Mouse (Mus musculus) layer of hippocampus, postnatal 36 days (tissue): Measurements from ENCODE around the gene Musk. TPM values are rescaled to one million over a fixed set of nuclear protein-coding genes. Genes with fewer than 3 reads are reported as not detected.
A peak's percentile ranks its signal among the peaks of the same experiment; 100 is the strongest.

Experiments used
- DNase-seq, 2 experiments: peaks; one replicate each; pipeline ENCODE4 v3.0.0; 2022
- total RNA-seq, 2 experiments: library from RNA; stranded (reverse); gene quantifications; 2 replicates each; pipeline ENCODE4 v1.2.3; 2021

Gene Musk
- total RNA-seq, 2 experiments from 2014 or later = 1.3 to 2.2 TPM

DNA sequence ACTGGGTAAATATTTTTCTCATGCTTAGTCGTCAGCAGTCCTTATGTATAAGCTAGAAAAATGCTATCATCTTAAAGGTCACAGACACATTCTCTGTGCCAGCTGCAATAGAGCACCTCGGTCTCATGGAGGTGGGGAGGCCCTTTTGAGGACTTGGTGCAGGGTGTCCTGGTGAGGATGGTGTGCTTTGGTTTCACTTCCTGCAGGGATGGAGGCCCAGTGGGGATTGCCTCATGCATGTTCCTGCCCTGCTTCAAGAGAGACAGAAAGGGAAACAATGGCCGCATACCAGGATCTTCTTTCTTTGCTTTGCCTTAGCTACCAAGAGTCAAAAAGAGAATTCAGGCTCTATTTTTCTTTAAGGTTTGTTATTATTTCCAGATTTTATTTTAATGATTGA is 31.8 kb downstream of the Musk start:
- no peak for DNase-seq

DNA sequence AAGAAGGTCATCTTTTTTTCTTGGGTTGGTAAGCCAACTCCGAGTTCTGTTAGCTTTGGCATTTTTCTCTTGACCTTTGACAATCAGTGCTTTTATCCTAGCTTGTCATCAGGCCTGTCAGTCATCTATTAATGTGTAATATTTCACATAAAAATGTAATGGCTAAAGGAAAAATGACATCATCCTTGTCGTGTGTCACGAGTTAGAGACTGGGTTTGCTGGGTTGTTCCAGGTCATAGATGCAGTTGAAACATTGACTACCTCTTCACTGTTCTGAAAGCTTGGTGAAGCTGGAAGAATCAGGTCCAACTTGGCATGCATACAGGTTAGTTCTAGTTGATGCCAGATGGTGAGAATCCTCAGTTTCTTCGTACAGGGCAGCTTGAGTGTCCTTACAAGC is 34.5 kb downstream of the Musk start:
- no peak for DNase-seq

- DNase-seq = no peak
These were observed 41.0 kb downstream of the Musk start for GRCm38 (mm10) chr4:58326746-58327145.

- DNase-seq = no peak
These were observed 42.5 kb downstream of the Musk start for GRCm38 (mm10) chr4:58328231-58328630.

DNA sequence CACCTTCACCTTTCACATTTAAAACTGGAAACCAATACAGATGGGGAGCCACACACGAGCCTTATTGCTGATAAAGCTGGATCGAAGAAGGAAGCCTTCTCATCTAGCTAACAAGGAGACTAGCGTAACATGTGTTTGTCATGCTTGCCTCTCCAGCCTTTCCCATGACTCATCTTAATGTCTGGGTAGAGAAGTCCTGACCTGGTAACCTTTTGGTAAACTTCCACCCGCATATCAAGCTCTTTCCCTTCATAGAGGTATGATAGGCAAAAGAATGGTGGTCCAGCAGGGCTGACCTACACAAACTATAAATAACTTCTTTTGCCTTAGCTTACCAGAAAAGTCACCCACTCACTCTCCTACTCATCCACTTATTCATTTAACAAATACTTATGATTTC is 44.3 kb downstream of the Musk start:
- no peak for DNase-seq

DNA sequence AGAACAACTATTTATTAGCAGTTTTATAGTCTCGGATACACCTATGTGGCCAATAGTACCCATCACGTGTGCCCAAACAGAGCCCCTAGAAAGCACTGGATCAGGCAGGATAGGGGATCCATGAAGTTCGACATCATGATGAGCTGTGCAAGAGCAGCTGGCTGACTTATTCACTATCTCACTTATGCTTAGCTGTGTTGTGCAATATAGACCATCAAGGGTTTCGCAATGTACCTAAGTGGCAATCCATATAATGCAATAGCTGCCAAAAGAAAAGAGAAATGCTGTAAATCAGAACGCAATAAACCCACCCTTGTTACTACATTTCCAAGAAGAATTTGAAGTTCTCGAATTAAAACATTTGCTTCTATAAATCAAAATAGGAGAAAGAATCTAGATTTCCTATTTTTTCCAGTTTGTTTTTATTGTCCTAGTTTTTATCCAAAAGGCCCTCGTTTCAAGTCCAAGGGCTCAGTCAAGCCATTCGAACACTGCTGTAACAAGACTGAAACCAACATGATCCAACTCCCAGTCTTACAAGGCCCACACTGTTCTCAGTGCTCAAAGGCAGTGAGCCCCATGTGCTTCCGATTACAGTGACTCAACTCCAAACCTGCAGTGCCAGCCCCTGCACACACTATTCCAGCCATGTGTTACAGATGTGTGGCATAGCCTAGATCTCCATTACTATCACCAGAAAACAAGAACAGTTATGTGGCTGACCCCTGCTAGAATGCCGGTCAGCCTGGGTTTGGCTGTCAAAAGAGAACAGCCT is 45.3 kb downstream of the Musk start:
- DNase-seq = no peak

- no peak for DNase-seq
These were observed 46.6 kb downstream of the Musk start for GRCm38 (mm10) chr4:58332394-58332793.

DNA sequence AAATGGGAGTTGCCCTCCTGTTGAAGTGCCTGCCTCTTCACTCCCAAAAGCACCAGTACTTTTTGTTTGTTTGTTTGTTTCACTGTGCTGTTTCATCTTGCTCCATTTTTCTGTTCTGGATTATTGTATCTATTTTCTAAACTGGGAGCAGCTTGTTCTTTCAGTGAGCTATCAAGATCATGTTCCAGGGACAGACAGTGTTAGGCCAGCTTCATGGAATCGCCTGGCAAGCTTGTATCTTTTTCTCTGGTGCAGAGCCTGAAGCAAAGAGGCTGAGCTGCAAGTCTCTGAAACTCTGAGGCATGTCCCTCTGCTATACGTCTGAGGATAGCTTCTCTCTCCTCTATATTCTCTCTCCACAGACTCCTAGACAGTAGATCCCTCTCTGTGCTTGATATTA is 50.5 kb downstream of the Musk start:
- DNase-seq = no peak

- no peak for DNase-seq
These were observed 53.5 kb downstream of the Musk start for GRCm38 (mm10) chr4:58339226-58339625.

- no peak for DNase-seq
These were observed 64.4 kb downstream of the Musk start for GRCm38 (mm10) chr4:58350206-58350605.

- no peak for DNase-seq
These were observed 65.4 kb downstream of the Musk start for GRCm38 (mm10) chr4:58351165-58351564.

GRCm38 (mm10) chr4:58351590-58351989 is 65.8 kb downstream of the Musk start:
- DNase-seq = no peak

DNA sequence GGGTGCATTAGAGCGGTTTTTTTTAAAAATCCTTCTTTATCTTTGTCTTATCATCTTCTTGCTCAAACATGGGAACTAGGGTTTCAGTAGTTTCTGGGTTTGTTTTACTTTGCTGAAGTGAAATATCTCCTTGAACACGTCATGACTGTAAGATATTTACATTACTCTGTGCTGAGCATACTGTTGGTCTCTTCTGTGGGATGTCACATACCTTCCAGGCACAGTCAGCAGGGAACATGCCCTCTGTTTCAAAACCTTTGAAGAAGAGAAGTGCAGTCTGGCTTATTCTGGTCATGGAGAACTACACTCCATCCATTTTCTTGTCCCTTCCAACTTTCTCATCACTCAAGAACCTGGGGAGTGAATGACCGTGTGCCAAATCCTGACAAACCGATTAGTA is 73.2 kb downstream of the Musk start:
- DNase-seq = no peak

- no peak for DNase-seq
These were observed 79.6 kb downstream of the Musk start for GRCm38 (mm10) chr4:58365321-58365720.

DNA sequence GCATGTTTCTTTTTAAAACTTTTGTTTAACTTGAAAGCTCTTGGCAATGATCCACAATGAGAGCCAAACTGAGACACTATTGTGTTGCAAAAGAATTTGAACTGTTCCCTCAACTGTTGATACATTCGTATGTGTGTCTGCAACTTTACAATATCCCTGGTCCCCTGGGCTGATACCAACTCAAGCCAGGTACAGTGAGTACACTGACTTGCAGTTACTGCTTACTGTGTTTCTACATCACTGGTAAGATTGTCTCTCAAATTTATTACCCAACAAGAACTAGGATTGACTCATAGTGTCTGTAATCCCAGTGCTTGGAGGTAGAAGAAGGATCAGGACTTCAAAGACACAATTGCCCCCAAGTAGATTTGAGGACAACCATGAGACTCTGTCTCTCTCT is 85.3 kb downstream of the Musk start:
- no peak for DNase-seq

DNA sequence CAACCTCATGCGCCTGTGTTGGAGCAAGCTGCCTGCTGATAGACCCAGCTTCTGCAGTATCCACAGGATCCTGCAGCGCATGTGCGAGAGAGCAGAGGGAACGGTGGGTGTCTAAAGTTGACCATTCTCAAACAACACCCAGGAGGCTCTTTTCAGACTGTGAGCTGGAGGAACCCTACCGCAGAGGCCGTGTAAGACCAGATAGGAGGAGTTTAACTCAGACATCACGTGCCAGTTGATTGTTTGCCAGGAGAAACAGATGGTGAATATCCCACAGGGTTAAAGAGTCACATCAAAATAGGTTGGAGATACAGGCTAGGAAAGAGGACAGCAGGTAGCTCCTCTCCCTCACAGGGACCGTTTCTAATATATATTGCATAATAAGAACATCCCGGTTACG is 87.8 kb downstream of the Musk start:
- no peak for DNase-seq

DNA sequence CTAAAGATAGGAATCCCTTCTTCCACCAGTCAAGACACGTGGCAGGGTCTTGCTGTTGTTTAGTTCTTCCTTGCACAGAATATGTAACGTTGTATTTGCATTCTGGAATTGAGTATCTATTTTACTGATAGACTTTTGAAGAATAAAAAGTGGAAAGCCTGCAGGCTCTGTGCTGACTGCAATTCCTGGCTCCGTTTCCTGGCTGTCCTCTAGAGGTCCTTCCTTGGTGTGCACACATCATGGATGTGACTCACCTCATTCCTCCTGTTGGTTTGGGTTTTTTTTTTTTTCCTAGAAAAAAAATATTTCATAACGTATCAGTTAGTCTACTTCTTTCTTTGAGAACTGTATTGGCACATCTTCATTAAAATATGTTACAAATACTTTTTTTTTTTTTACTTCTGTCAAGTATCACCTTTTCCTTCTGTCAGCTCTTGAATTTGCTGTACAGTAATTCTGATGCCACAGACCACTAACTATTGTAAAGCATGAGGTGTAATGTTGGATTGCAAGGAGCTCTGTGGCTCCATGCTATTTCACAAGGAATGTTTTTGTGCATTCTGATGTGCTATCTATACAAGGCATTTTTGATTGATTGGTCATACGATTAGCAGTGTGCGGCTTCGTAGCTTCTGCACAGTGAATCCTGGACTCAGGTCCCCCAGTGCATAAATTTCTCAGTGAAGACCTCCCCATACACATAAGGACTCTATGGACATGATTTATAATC is 88.5 kb downstream of the Musk start:
- DNase-seq = peak in 1 of 2 experiments; percentile 19

DNA sequence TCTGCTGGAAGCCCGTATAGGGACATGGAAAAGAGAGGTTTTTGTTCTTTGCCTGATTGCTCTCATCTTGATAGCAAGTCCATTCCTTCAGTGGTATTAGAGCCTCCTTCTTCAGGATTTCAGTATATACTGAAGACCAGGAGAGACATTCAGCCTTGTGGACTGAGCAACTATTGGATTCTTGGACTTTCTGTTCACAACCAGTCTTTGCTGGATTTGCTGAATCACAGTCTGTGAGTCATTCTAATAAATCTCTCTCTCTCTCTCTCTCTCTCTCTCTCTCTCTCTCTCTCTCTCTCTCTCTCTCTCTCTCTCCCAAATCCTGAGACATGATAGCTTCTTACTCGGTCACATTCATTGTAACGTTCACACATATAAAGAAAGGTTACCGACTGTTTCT is 93.4 kb downstream of the Musk start:
- DNase-seq = no peak

GRCm38 (mm10) chr4:58400861-58401341 is 115.1 kb downstream of the Musk start:
- DNase-seq = peak; percentile 67 to 71

GRCm38 (mm10) chr4:58401973-58402501 is 116.3 kb downstream of the Musk start:
- DNase-seq = peak; percentile 12 to 31

- DNase-seq = no peak
These were observed 127.7 kb downstream of the Musk start for GRCm38 (mm10) chr4:58413188-58414185.

GRCm38 (mm10) chr4:58415537-58415936 is 129.8 kb downstream of the Musk start:
- no peak for DNase-seq
